Mouse (Mus musculus): ENCODE measurements around the gene Vmn2r36. TPM values are rescaled to one million over a fixed set of nuclear protein-coding genes. Genes with fewer than 3 reads are reported as not detected.
"Not testable (repeated sequence)": the region's sequence is repeated elsewhere in the genome, so short reads cannot be mapped to it uniquely, and the experiment has no call there.

Gene Vmn2r36
- not detected for total RNA-seq (2021)
- long read RNA-seq, experiment 1 = 0 reads
- long read RNA-seq, experiment 2 = 0 reads

- DNase-seq = not testable (repeated sequence)
Observed at GRCm38 (mm10) chr7:7902395-7902794, at the start of gene Vmn2r36. TSS of gene Vmn2r36 (minus strand) at chr7:7902495.

Other genes starting within 250 kb of the Vmn2r36 start
- gene Vmn2r34, start 213.0 kb downstream of the Vmn2r36 start, total RNA-seq (2021) = not detected
- gene Vmn2r35, start 82.6 kb downstream of the Vmn2r36 start, total RNA-seq (2021) = not detected

Data from adrenal gland, postnatal 36 days (tissue).